Mouse (Mus musculus) CH12.LX (cell line): ENCODE results near the gene Necab2.

ENCODE experiments used
- CTCF ChIP-seq, 2 experiments: IDR thresholded peaks in 1 of 2; conservative IDR thresholded peaks in 1 of 2; 2 replicates each; pipeline ENCODE4 v1.5.1; 2011 to 2012; ENCODE audit warnings: low read depth in 2 of 2, low read length in 2 of 2, improper control_type of control experiment in 1 of 2, inconsistent platforms in 1 of 2, mild to moderate bottlenecking in 1 of 2, moderate library complexity in 1 of 2
- EP300 ChIP-seq: IDR thresholded peaks from 2 replicates; pipeline ENCODE4 v1.6.1; 2011; ENCODE audit warnings: low read length, improper control_type of control experiment
- HCFC1 ChIP-seq: IDR thresholded peaks from 2 replicates; pipeline ENCODE4 v1.6.1; 2012; ENCODE audit warnings: low read depth, mild to moderate bottlenecking, inconsistent platforms, low read length, improper control_type of control experiment
- MXI1 ChIP-seq: IDR thresholded peaks from 2 replicates; pipeline ENCODE4 v1.6.1; 2011; ENCODE audit warnings: mild to moderate bottlenecking, low read depth, low read length, improper control_type of control experiment
- POLR2A ChIP-seq: IDR thresholded peaks from 2 replicates; pipeline ENCODE4 v1.6.1; 2011; ENCODE audit warnings: low read depth, mild to moderate bottlenecking, improper control_type of control experiment, low read length
- SIN3A ChIP-seq: IDR thresholded peaks from 2 replicates; pipeline ENCODE4 v1.6.1; 2012; ENCODE audit warnings: low read length, improper control_type of control experiment, inconsistent platforms
- SMC3 ChIP-seq: IDR thresholded peaks from 2 replicates; pipeline ENCODE4 v1.6.1; 2011; ENCODE audit warnings: low read depth, low read length, improper control_type of control experiment
- TBP ChIP-seq: conservative IDR thresholded peaks from 2 replicates; pipeline ENCODE4 v1.6.1; 2011; ENCODE audit warnings: low read depth, low read length, improper control_type of control experiment
- UBTF ChIP-seq: IDR thresholded peaks from 2 replicates; pipeline ENCODE4 v1.6.1; 2012; ENCODE audit warnings: low read depth, mild to moderate bottlenecking, inconsistent platforms, low read length, improper control_type of control experiment, moderate library complexity
- ZMIZ1 ChIP-seq: IDR thresholded peaks from 2 replicates; pipeline ENCODE4 v1.6.1; 2012; ENCODE audit warnings: low read depth, mild to moderate bottlenecking, inconsistent platforms, low read length, improper control_type of control experiment

GRCm38 (mm10) chr8:119506106-119506505 lies 59.6 kb downstream of the Necab2 start:
- TF ChIP-seq EP300 = no peak
- no peak for TF ChIP-seq SIN3A
- no peak for TF ChIP-seq HCFC1
- TF ChIP-seq POLR2A = no peak
- TF ChIP-seq CTCF (conservative IDR thresholded peaks at IDR 0.05 in 1 of 2, IDR thresholded peaks at IDR 0.05 in 1 of 2; ENCODE audit: low read depth in 2 of 2, low read length in 2 of 2) = no peak
- no peak for TF ChIP-seq MXI1
- no peak for TF ChIP-seq TBP
- TF ChIP-seq SMC3 = no peak
- TF ChIP-seq UBTF = no peak
- TF ChIP-seq ZMIZ1 = no peak
